Mouse (Mus musculus) forebrain, embryonic 14.5 days (tissue): ENCODE measurements around the gene Rai14. TPM values are rescaled to one million over a fixed set of nuclear protein-coding genes. Genes with fewer than 3 reads are reported as not detected.
"Not testable (repeated sequence)": the region's sequence is repeated elsewhere in the genome, so short reads cannot be mapped to it uniquely, and the experiment has no call there.

Source experiments
- ATAC-seq: fragments of 200-750 bp; cut with Nextera tagmentation; 2 replicates; pipeline ENCODE4 v1.8.0; 2017; ENCODE audit warnings: mild to moderate bottlenecking, moderate library complexity
- DNase-seq: peaks from one replicate; pipeline ENCODE4 v3.0.0-alpha.2; 2015; ENCODE audit warnings: low spot score
- H3K27ac ChIP-seq: fragments of 300-500 bp; sonication (generic); 2 replicates; pipeline ENCODE4 v1.5.1; 2014; ENCODE audit warnings: low read depth, mild to moderate bottlenecking, control low read depth, low read length, moderate library complexity
- H3K27me3 ChIP-seq: fragments of 300-500 bp; sonication (generic); replicated peaks from 2 replicates; pipeline ENCODE4 v1.6.1; 2014; ENCODE audit warnings: low read length, control low read depth, mixed read lengths; ENCODE audit not compliant: control insufficient read depth, insufficient read depth
- H3K36me3 ChIP-seq: fragments of 300-500 bp; sonication (generic); 2 replicates; pipeline ENCODE4 v1.6.1; 2014; ENCODE audit warnings: low read length, control low read depth; ENCODE audit not compliant: control insufficient read depth, insufficient read depth
- H3K4me1 ChIP-seq: fragments of 300-500 bp; sonication (generic); 2 replicates; pipeline ENCODE4 v1.6.1; 2014; ENCODE audit warnings: antibody characterized with exemption, low read length, control low read depth; ENCODE audit not compliant: control insufficient read depth, insufficient read depth
- H3K4me2 ChIP-seq: fragments of 300-500 bp; sonication (generic); 2 replicates; pipeline ENCODE4 v1.6.1; 2014; ENCODE audit warnings: mild to moderate bottlenecking, control low read depth, low read length
- H3K4me3 ChIP-seq: fragments of 300-500 bp; sonication (generic); 2 replicates; pipeline ENCODE4 v1.5.1; 2014; ENCODE audit warnings: low read depth, low read length, control low read depth
- H3K9ac ChIP-seq: fragments of 300-500 bp; sonication (generic); 2 replicates; pipeline ENCODE4 v1.6.1; 2014; ENCODE audit warnings: mild to moderate bottlenecking, low read length, control low read depth, moderate library complexity
- H3K9me3 ChIP-seq: fragments of 300-500 bp; sonication (generic); replicated peaks from 2 replicates; pipeline ENCODE4 v1.6.1; 2016; ENCODE audit warnings: low read length, control low read depth, mixed read lengths; ENCODE audit not compliant: control insufficient read depth
- WGBS: fragments of 180-500 bp; shearing (Covaris S2); extraction: QIAGEN DNeasy Blood & Tissue Kit; methylation state at CpG from one replicate; pipeline ENCODE4 v1.1.7; 2014; 5-methylcytosine and 5-hydroxymethylcytosine counted together
- polyA plus RNA-seq: library from polyadenylated mRNA; unstranded; fragments of >200 nt; fragmentation: Nextera tagmentation; extraction: Ambion mirVana; gene quantifications from 2 replicates; pipeline ENCODE4 v1.2.1, GENCODE M21; 2014

The Rai14 gene
- polyA plus RNA-seq, 1 experiment from 2014 or later: 28.7 TPM

DNA sequence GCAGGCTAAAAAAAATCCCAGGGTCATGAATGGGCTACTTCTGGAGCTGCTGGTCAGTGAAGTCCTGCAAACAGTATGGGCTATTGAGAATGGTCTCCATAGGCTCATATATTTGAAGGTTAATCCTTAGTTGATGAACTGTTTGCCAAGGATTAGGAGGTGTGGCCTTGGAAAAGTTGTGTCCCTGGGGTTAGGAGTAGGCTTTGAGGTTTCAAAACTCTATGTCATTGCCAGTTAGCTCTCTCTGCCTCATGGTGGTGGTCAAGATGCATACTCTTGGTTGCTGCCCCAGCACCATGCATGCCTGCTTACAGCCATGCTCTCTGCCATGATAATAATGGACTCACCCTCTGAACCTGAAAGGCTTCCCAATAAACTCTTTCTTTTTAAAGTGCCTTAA, 160.1 kb downstream of the Rai14 start:
- Histone ChIP-seq H3K27me3 (no peaks in the 10 kb centered on the region), H3K27ac (no peak overlapping the region), H3K4me2 (no peak overlapping the region), H3K9ac (no peak overlapping the region), H3K9me3 (no peaks in the 10 kb centered on the region), H3K4me3 (no peak overlapping the region), H3K4me1 (no peaks in the 10 kb centered on the region), H3K36me3 (no peaks in the 10 kb centered on the region)
- no peak for DNase-seq
- ATAC-seq: no peak

DNA sequence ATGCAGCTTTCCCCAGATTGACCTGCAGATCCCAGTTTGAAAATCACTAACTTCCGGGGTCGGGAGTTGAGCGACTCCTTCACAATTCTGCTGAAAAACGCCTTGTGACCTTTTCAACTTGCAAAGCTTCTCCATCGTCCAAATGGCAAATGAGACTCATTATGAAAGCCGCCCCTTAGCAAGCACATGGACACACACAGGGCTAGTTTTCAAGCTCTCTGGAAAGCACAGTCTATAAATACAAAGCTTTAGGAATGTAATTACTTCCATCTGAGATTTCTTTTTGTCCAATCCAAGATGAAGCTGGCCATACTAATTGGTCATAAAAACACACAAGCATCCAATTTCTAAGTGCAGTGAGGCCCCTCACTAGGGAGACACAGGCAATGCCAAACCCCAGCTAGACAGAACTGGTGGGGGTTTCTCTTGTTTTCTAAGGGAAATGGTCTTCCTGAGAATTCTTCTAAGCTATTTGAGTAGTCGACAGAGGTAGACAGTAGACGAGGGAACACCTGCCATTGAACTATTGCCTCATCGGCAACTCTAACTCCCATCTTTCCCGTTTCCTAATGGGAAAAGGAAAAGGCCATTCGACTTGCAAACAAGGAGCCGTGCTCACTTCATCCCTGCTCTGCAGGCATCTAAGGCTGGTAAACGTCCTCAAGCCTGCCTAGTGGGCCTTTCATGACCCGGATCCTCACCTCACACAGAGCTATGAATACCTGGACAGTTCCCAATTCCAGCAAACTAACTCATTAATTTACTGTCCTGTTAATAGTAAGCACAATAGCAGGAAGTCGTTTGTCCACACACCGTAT, 173.9 kb downstream of the Rai14 start:
- Histone ChIP-seq H3K4me1 (peaks cover 3% of the 10 kb centered on the region; the same call in 1 of the 2 replicates), H3K27ac (no peak overlapping the region), H3K9me3 (no peaks in the 10 kb centered on the region), H3K4me2 (no peak overlapping the region), H3K27me3 (no peaks in the 10 kb centered on the region), H3K4me3 (no peak overlapping the region), H3K9ac (no peak overlapping the region), H3K36me3 (no peaks in the 10 kb centered on the region)
- ATAC-seq: no peak
- DNase-seq: peak; percentile 2
- 54% methylated on average over 16 of the region's 16 CpGs for WGBS

GRCm38 (mm10) chr15:10535969-10536368, 178.5 kb downstream of the Rai14 start:
- Histone ChIP-seq H3K9ac (no peak overlapping the region), H3K4me2 (no peak overlapping the region), H3K9me3 (no peaks in the 10 kb centered on the region), H3K4me3 (no peak overlapping the region), H3K4me1 (peaks cover 3% of the 10 kb centered on the region; the same call in 1 of the 2 replicates), H3K36me3 (no peaks in the 10 kb centered on the region), H3K27ac (no peak overlapping the region), H3K27me3 (no peaks in the 10 kb centered on the region)
- WGBS: 88% methylated on average over 7 of the region's 7 CpGs
- ATAC-seq (no peak), DNase-seq (no peak)

DNA sequence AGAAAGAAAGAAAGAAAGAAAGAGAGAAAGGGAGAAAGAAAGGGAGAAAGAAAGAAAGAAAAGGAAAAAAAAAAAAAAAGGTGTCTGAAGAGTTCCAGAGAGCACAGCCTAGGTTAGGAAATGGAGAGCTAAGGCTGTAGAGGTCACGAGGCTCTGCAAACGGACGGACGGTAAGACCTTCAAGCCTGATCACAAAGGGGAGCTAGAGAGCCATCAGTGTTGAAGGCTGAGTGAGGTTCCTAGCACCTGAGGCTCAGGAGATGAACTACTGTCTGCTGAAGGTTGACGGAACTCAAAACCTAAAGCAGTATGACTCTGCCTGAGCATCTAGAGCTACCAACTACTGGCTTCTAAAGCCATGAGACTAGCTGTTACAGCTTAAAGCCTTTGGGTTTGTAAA, 179.8 kb downstream of the Rai14 start:
- no peak overlapping the region for H3K4me3 ChIP-seq
- no peak for DNase-seq
- H3K9ac ChIP-seq: no peak overlapping the region
- no peak overlapping the region for H3K4me2 ChIP-seq
- no peak overlapping the region for H3K27ac ChIP-seq
- no peaks in the 10 kb centered on the region for H3K27me3 ChIP-seq
- no peaks in the 10 kb centered on the region for H3K9me3 ChIP-seq
- H3K4me1 ChIP-seq: no peaks in the 10 kb centered on the region
- 83% methylated on average over 5 of the region's 5 CpGs for WGBS
- no peaks in the 10 kb centered on the region for H3K36me3 ChIP-seq
- no peak for ATAC-seq

GRCm38 (mm10) chr15:10533361-10533760, 181.1 kb downstream of the Rai14 start:
- H3K27ac ChIP-seq, H3K27me3 ChIP-seq, H3K4me1 ChIP-seq, H3K9ac ChIP-seq, H3K4me3 ChIP-seq, H3K9me3 ChIP-seq, DNase-seq, ATAC-seq, H3K36me3 ChIP-seq, H3K4me2 ChIP-seq: not testable (repeated sequence)
- WGBS: 91% methylated on average over 10 of the region's 10 CpGs

- no peaks in the 10 kb centered on the region for H3K9me3 ChIP-seq
- H3K9ac ChIP-seq: no peak overlapping the region
- no peaks in the 10 kb centered on the region for H3K27me3 ChIP-seq
- H3K4me1 ChIP-seq: no peaks in the 10 kb centered on the region
- 89% methylated on average over 4 of the region's 4 CpGs for WGBS
- H3K4me2 ChIP-seq: no peak overlapping the region
- ATAC-seq (no peak), DNase-seq (no peak)
- no peaks in the 10 kb centered on the region for H3K36me3 ChIP-seq
- no peak overlapping the region for H3K27ac ChIP-seq
- H3K4me3 ChIP-seq: no peak overlapping the region
Measured at GRCm38 (mm10) chr15:10531352-10531751, 183.1 kb downstream of the Rai14 start.

GRCm38 (mm10) chr15:10525896-10526295, 188.5 kb downstream of the Rai14 start:
- Histone ChIP-seq H3K4me1 (no peaks in the 10 kb centered on the region), H3K9me3 (no peaks in the 10 kb centered on the region), H3K27me3 (no peaks in the 10 kb centered on the region), H3K9ac (no peak overlapping the region), H3K4me2 (no peak overlapping the region), H3K27ac (no peak overlapping the region), H3K4me3 (no peak overlapping the region), H3K36me3 (no peaks in the 10 kb centered on the region)
- DNase-seq (no peak), ATAC-seq (no peak)
- 87% methylated on average over 1 of the region's 1 CpGs for WGBS

Other genes with a start within 250 kb of the Rai14 start
- gene Dnajc21, start 244.1 kb downstream of the Rai14 start, polyA plus RNA-seq: 5.1 and 7.0 TPM in 2 replicates
- gene Brix1, start 228.7 kb downstream of the Rai14 start, polyA plus RNA-seq: 90.4 and 101 TPM in 2 replicates
- 13.7 and 14.3 TPM in 2 replicates for gene Rad1, start 228.6 kb downstream of the Rai14 start, polyA plus RNA-seq
- gene Ttc23l, start 156.0 kb downstream of the Rai14 start, polyA plus RNA-seq: not detected in 2 replicates
- gene C1qtnf3, start 237.7 kb upstream of the Rai14 start, polyA plus RNA-seq: 0.15 and 0.23 TPM in 2 replicates